Mouse (Mus musculus) E14TG2a.4 (cell line): ENCODE measurements at regions not wholly inside any gene's neighbourhood (a gene's known extent, or its start where the extent isn't known, plus 50 kb on each side); places are given as distances from the start of the nearest gene placed in this dataset.
"Not testable (repeated sequence)": the region's sequence is repeated elsewhere in the genome, so short reads cannot be mapped to it uniquely, and the experiment has no call there.

Experiments
- CTCF ChIP-seq: conservative IDR thresholded peaks from 2 replicates; pipeline ENCODE4 v1.5.1; 2014; ENCODE audit warnings: low read length
- POU5F1 ChIP-seq: IDR thresholded peaks from 2 replicates; pipeline ENCODE4 v1.6.1; 2014; ENCODE audit warnings: low read length, borderline replicate concordance

GRCm38 (mm10) chr4:147248541-147248940 is 56.9 kb upstream of the Zfp988 start:
- not testable (repeated sequence) for TF ChIP-seq CTCF, POU5F1
